14 mouse cellular contexts compared by ENCODE assay signal in genomic region chr3:82412397-82412796, GRCm38 (mm10). TPM values are rescaled to one million over a fixed set of nuclear protein-coding genes. Genes with fewer than 3 reads are reported as not detected.
A peak's percentile ranks its signal among the peaks of the same experiment; 100 is the strongest.
DNase-seq lines count a peak whose midpoint lies in the region; ATAC-seq and TF ChIP-seq lines count a peak whose summit lies in the region.
"Had no signal": no experiment of that assay in that cellular context is flagged by ENCODE, and none has a peak within 500 bp of the region (broad histone marks: within the 10 kb centered on the region; RNA-seq: fewer than 3 reads in every experiment).

No protein-coding gene starts in this region.

- no peak overlapping the region for H3K4me2 ChIP-seq in lung, postnatal 0 days (replicated peaks; ENCODE audit: low read depth, low read length)
- H3K4me2 ChIP-seq: forebrain, embryonic 13.5 days had no signal

- H3K27me3 ChIP-seq in heart, adult 2 months (ENCODE audit: control insufficient read depth, insufficient read depth, low read length) = no peaks in the 10 kb centered on the region
- no peaks in the 10 kb centered on the region for H3K27me3 ChIP-seq in lung, postnatal 0 days (replicated peaks; ENCODE audit: insufficient read depth, low read length)
- H3K27me3 ChIP-seq: forebrain, embryonic 13.5 days had no signal

- TF ChIP-seq EP300 in heart, adult 2 months (IDR thresholded peaks at IDR 0.05; ENCODE audit: insufficient read depth, low read depth, low read length) = no peak
- no peak for TF ChIP-seq EP300 in lung, postnatal 0 days (IDR thresholded peaks at IDR 0.05)

- no peak overlapping the region for H3K9ac ChIP-seq in heart, adult 2 months (ENCODE audit: low read depth, low read length)
- H3K9ac ChIP-seq in lung, postnatal 0 days (replicated peaks; ENCODE audit: low read depth) = no peak overlapping the region
- H3K9ac ChIP-seq: forebrain, embryonic 13.5 days had no signal

- no peaks in the 10 kb centered on the region for H3K79me2 ChIP-seq in heart, adult 2 months (replicated peaks; ENCODE audit: control insufficient read depth, insufficient read depth, low read length)

- intact Hi-C loops in heart, adult 2 months (cut with DNase I) = no loop called here
- intact Hi-C loops in heart, postnatal 25 days (cut with DNase I) = no loop called here

- H3K9me3 ChIP-seq in lung, postnatal 0 days (ENCODE audit: low read length) = no peaks in the 10 kb centered on the region
- H3K9me3 ChIP-seq: forebrain, embryonic 13.5 days had no signal

- peak; percentile 46 for TF ChIP-seq CTCF in heart, adult 2 months (IDR thresholded peaks at IDR 0.05)
- peak; percentile 33 for TF ChIP-seq CTCF in lung, postnatal 0 days (IDR thresholded peaks at IDR 0.05)

- no peak for DNase-seq in heart, adult 2 months
- no peak for DNase-seq in heart, postnatal 25 days (ENCODE audit: low spot score)
- DNase-seq in lung, postnatal 0 days (ENCODE audit: low spot score) = peak; percentile 49
- no peak for DNase-seq in lung, postnatal 25 days (ENCODE audit: low spot score)
- DNase-seq in R1 (ENCODE audit: low read depth, low spot score) = peak; percentile 51
- DNase-seq in induced T-regulatory cell, adult 2 months (ENCODE audit: low read depth) = peak; percentile 34
- no peak for DNase-seq in urinary bladder, postnatal 25 days (ENCODE audit: low spot score)
- DNase-seq in heart, adult 9 months (ENCODE audit: low spot score in 2 of 2) = no peak
- DNase-seq: cerebellum, postnatal 25 days; heart, adult 11 months; right cerebral cortex, postnatal 25 days had no signal

- no peak overlapping the region for H3K27ac ChIP-seq in heart, adult 2 months
- H3K27ac ChIP-seq in lung, postnatal 0 days (ENCODE audit: low read length) = no peak overlapping the region
- H3K27ac ChIP-seq: forebrain, embryonic 13.5 days; hindbrain, postnatal 0 days; left cerebral cortex, adult 2 months had no signal

- no peaks in the 10 kb centered on the region for H3K36me3 ChIP-seq in heart, adult 2 months (ENCODE audit: control insufficient read depth, insufficient read depth, low read length)
- no peaks in the 10 kb centered on the region for H3K36me3 ChIP-seq in lung, postnatal 0 days (ENCODE audit: insufficient read depth, low read length)

- no peak overlapping the region for H3K4me3 ChIP-seq in heart, adult 2 months
- H3K4me3 ChIP-seq in lung, postnatal 0 days (ENCODE audit: low read depth, low read length) = no peak overlapping the region
- H3K4me3 ChIP-seq: forebrain, embryonic 13.5 days; left cerebral cortex, adult 2 months had no signal

- H3K4me1 ChIP-seq in heart, adult 2 months (ENCODE audit: control insufficient read depth, insufficient read depth, low read length) = no peaks in the 10 kb centered on the region
- H3K4me1 ChIP-seq in lung, postnatal 0 days (ENCODE audit: insufficient read depth, low read depth, low read length) = no peaks in the 10 kb centered on the region
- H3K4me1 ChIP-seq: forebrain, embryonic 13.5 days had no signal

- no peak for TF ChIP-seq POLR2A in heart, adult 2 months (IDR thresholded peaks at IDR 0.05; ENCODE audit: insufficient read depth, low read depth, low read length)

- no peak for ATAC-seq in lung, postnatal 0 days
- ATAC-seq: forebrain, embryonic 13.5 days; hindbrain, postnatal 0 days had no signal

RNA-seq across cellular contexts. Expression of gene Map9, which starts 54.6 kb away (rescaled TPM):
- 1 to 10 TPM; 1.1 to 2.1 TPM for total RNA-seq in heart, adult 2 months (2021)
- polyA plus RNA-seq in heart, adult 2 months (2012; rRNA removed) = 0.62 and 0.82 TPM in 2 replicates
- total RNA-seq in heart, postnatal 25 days (2021) = 1 to 10 TPM; 2.0 to 2.6 TPM
- polyA plus RNA-seq in lung, postnatal 0 days (2015; fragmentation: Nextera tagmentation; extraction: Ambion mirVana) = 5.2 and 6.0 TPM in 2 replicates

Comparison
In these comparisons a context has a peak if more than half of its experiments do, and no peak if none do; other contexts are left out.
1. DNase-seq: peak in lung, postnatal 0 days (single experiment), R1 (single experiment) and induced T-regulatory cell, adult 2 months (single experiment); none in heart, adult 2 months (0 of 2), heart, postnatal 25 days (single experiment), lung, postnatal 25 days (single experiment), urinary bladder, postnatal 25 days (single experiment) and heart, adult 9 months (0 of 2).